Mouse (Mus musculus) liver, adult 2 months (tissue): ENCODE results near the gene H2-M5. TPM values are rescaled to one million over a fixed set of nuclear protein-coding genes. Genes with fewer than 3 reads are reported as not detected.

Experiments
- DNase-seq: peaks from one replicate; pipeline ENCODE4 v3.0.0-alpha.2; 2011; ENCODE audit warnings: low read depth, low spot score; ENCODE audit errors: extremely low read depth
- H3K27ac ChIP-seq: fragments of 200-500 bp; replicated peaks from 2 replicates; pipeline ENCODE4 v1.5.1; 2012; ENCODE audit warnings: low read depth, mild to moderate bottlenecking, control low read depth, inconsistent platforms, low read length; ENCODE audit not compliant: insufficient read depth
- H3K27me3 ChIP-seq: fragments of 200-500 bp; 2 replicates; pipeline ENCODE4 v1.6.1; 2012; ENCODE audit warnings: mild to moderate bottlenecking, moderate library complexity, low read length, inconsistent platforms; ENCODE audit not compliant: control insufficient read depth, insufficient read depth
- H3K36me3 ChIP-seq: fragments of 200-500 bp; 2 replicates; pipeline ENCODE4 v1.6.1; 2012; ENCODE audit warnings: low read length, inconsistent platforms; ENCODE audit not compliant: control insufficient read depth, insufficient read depth
- H3K4me1 ChIP-seq: fragments of 200-500 bp; 2 replicates; pipeline ENCODE4 v1.6.1; 2011; ENCODE audit warnings: low read length; ENCODE audit not compliant: control insufficient read depth, insufficient read depth
- H3K4me3 ChIP-seq: fragments of 200-500 bp; 2 replicates; pipeline ENCODE4 v1.5.1; 2011; ENCODE audit warnings: low read depth, mild to moderate bottlenecking, control low read depth, low read length, moderate library complexity; ENCODE audit not compliant: insufficient read depth
- H3K79me2 ChIP-seq: fragments of 200-500 bp; 2 replicates; pipeline ENCODE4 v1.6.1; 2012; ENCODE audit warnings: inconsistent platforms, mild to moderate bottlenecking, low read length, moderate library complexity; ENCODE audit not compliant: control insufficient read depth, insufficient read depth
- H3K9ac ChIP-seq: fragments of 200-500 bp; 2 replicates; pipeline ENCODE4 v1.6.1; 2012; ENCODE audit warnings: low read depth, mild to moderate bottlenecking, control low read depth, inconsistent platforms, low read length
- CTCF ChIP-seq: fragments of 200-500 bp; IDR thresholded peaks from 2 replicates; pipeline ENCODE4 v1.5.1; 2011; ENCODE audit warnings: low read depth, low read length, control low read depth
- POLR2A ChIP-seq: fragments of 200-500 bp; IDR thresholded peaks from 2 replicates; pipeline ENCODE4 v1.6.1; 2011; ENCODE audit warnings: low read length, control low read depth; ENCODE audit not compliant: insufficient read depth; ENCODE audit errors: extremely low read depth
- WGBS: fragments of 180-500 bp; shearing (Covaris S2); methylation state at CpG from one replicate; pipeline ENCODE4 v1.1.7; 2018; 5-methylcytosine and 5-hydroxymethylcytosine counted together
- polyA plus RNA-seq: library from polyadenylated mRNA; depleted of rRNA; stranded (reverse); fragments of >200 nt; gene quantifications from 2 replicates; pipeline ENCODE4 v1.2.3, GENCODE M21; 2012
- total RNA-seq: library from RNA; depleted of rRNA; stranded (reverse); fragments of >200 nt; gene quantifications from 2 replicates; pipeline ENCODE4 v1.2.3, GENCODE M21; 2014

Gene H2-M5
- total and polyA plus RNA-seq, 2 experiments, result not detected

- H3K79me2 ChIP-seq, result no peaks in the 10 kb centered on the region; the same call in 1 of the 2 replicates
- H3K4me3 ChIP-seq, result peak within 1 kb of the TSS; percentile 70
- no peaks in the 10 kb centered on the region for H3K27me3 ChIP-seq
- H3K4me1 ChIP-seq, result peaks cover 8% of the 10 kb centered on the region
- WGBS, result under 1% methylated on average over 46 of the region's 46 CpGs
- TF ChIP-seq CTCF (no peak), POLR2A (peak; percentile 51; the same call in 1 of the 2 replicates)
- peak within 1 kb of the TSS; percentile 80 for H3K27ac ChIP-seq
- H3K36me3 ChIP-seq, result peaks cover 9% of the 10 kb centered on the region; the same call in 1 of the 2 replicates
- peak; percentile 94 for DNase-seq
- peak within 1 kb of the TSS; percentile 82 for H3K9ac ChIP-seq
Observed at GRCm38 (mm10) chr17:36957999-36958743, 31.2 kb downstream of the H2-M5 start, which contains the start of the genes Znrd1 and Znrd1as. Gene Znrd1, minus strand, starts transcription at chr17:36958559. Gene Znrd1as, plus strand, starts transcription at chr17:36958592.

GRCm38 (mm10) chr17:36953062-36953461 is 36.3 kb downstream of the H2-M5 start:
- Histone ChIP-seq H3K79me2 (no peaks in the 10 kb centered on the region; the same call in 1 of the 2 replicates), H3K4me1 (peaks cover 4% of the 10 kb centered on the region), H3K27me3 (no peaks in the 10 kb centered on the region), H3K9ac (no peak overlapping the region), H3K4me3 (no peak overlapping the region), H3K36me3 (peaks cover 10% of the 10 kb centered on the region; the same call in 1 of the 2 replicates), H3K27ac (no peak overlapping the region)
- WGBS, result 89% methylated on average over 1 of the region's 1 CpGs
- no peak for DNase-seq
- TF ChIP-seq POLR2A (no peak), CTCF (no peak)

- Histone ChIP-seq H3K27ac (no peak overlapping the region), H3K36me3 (peaks cover 10% of the 10 kb centered on the region; the same call in 1 of the 2 replicates), H3K4me3 (no peak overlapping the region), H3K27me3 (no peaks in the 10 kb centered on the region), H3K4me1 (peaks cover 3% of the 10 kb centered on the region), H3K79me2 (no peaks in the 10 kb centered on the region; the same call in 1 of the 2 replicates), H3K9ac (no peak overlapping the region)
- 98% methylated on average over 2 of the region's 2 CpGs for WGBS
- DNase-seq, result no peak
- no peak for TF ChIP-seq CTCF
- TF ChIP-seq POLR2A, result no peak
Observed at GRCm38 (mm10) chr17:36952631-36953030, 36.7 kb downstream of the H2-M5 start.

GRCm38 (mm10) chr17:36950981-36951947 is 38.1 kb downstream of the H2-M5 start, which contains the start of gene Ppp1r11:
Gene Ppp1r11, minus strand, starts transcription at chr17:36951741.
- peak; percentile 94 for DNase-seq
- no peaks in the 10 kb centered on the region for H3K27me3 ChIP-seq
- H3K36me3 ChIP-seq, result peaks cover 5% of the 10 kb centered on the region; the same call in 1 of the 2 replicates
- peak within 1 kb of the TSS; percentile 75 for H3K9ac ChIP-seq
- peak within 1 kb of the TSS; percentile 51 for H3K27ac ChIP-seq
- TF ChIP-seq CTCF (no peak), POLR2A (peak; percentile 45; the same call in 1 of the 2 replicates)
- no peaks in the 10 kb centered on the region; the same call in 1 of the 2 replicates for H3K79me2 ChIP-seq
- no peaks in the 10 kb centered on the region for H3K4me1 ChIP-seq
- H3K4me3 ChIP-seq, result peak within 1 kb of the TSS; percentile 68
- WGBS, result 2% methylated on average over 36 of the region's 36 CpGs

- no peak for DNase-seq
- Histone ChIP-seq H3K27me3 (no peaks in the 10 kb centered on the region), H3K9ac (no peak overlapping the region)
Observed at GRCm38 (mm10) chr17:36949265-36949664, 40.1 kb downstream of the H2-M5 start.

More at GRCm38 (mm10) chr17:36949265-36949664, 40.1 kb downstream of the H2-M5 start:
- no peak for TF ChIP-seq POLR2A
- no peak for TF ChIP-seq CTCF
- no peaks in the 10 kb centered on the region for H3K4me1 ChIP-seq
- no peak overlapping the region for H3K27ac ChIP-seq
- peaks cover 5% of the 10 kb centered on the region; the same call in 1 of the 2 replicates for H3K36me3 ChIP-seq
- WGBS, result 95% methylated on average over 8 of the region's 8 CpGs
- H3K4me3 ChIP-seq, result no peak overlapping the region
- H3K79me2 ChIP-seq, result no peaks in the 10 kb centered on the region; the same call in 1 of the 2 replicates
